Mouse (Mus musculus): ENCODE data around the gene Rab1a.

DNA sequence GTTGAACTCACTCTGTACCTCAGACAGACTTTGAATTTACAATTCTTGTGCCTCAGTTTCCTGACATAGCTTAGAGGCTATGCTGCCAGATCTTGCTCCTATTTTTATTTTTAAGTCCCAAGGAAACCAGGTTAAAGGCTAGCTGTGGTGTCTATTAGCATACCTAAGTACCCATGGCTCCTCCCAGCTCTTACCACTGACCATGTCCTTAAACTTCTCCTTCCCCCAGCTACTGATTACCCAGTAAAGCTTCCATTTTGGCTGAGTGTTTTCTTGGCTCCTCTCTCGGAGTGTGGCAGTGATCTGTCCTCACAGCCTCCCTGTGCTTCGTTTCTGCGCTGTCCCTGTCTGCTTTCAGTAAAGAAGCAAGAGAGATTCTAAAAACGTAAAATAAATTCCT is 35.2 kb upstream of the Rab1a start:
- TF ChIP-seq CTCF (IDR thresholded peaks at IDR 0.05; ENCODE audit: low read depth) (no peak), EP300 (IDR thresholded peaks at IDR 0.05; ENCODE audit: low read depth) (no peak)
